Mouse (Mus musculus): ENCODE results near the gene A930009A15Rik.

- TF ChIP-seq CTCF (IDR thresholded peaks at IDR 0.05; ENCODE audit: low read depth, low read length) (no peak), POLR2A (IDR thresholded peaks at IDR 0.05; ENCODE audit: extremely low read depth, insufficient read depth, low read length) (no peak)
Observed at GRCm38 (mm10) chr10:115586246-115587231, 16.8 kb downstream of the A930009A15Rik start.

Data from liver, adult 2 months (tissue).